Mouse (Mus musculus): ENCODE data around the gene Olfr56. TPM values are rescaled to one million over a fixed set of nuclear protein-coding genes. Genes with fewer than 3 reads are reported as not detected.

Gene Olfr56
- polyA plus RNA-seq, 1 experiment, result 0.08 TPM

DNA sequence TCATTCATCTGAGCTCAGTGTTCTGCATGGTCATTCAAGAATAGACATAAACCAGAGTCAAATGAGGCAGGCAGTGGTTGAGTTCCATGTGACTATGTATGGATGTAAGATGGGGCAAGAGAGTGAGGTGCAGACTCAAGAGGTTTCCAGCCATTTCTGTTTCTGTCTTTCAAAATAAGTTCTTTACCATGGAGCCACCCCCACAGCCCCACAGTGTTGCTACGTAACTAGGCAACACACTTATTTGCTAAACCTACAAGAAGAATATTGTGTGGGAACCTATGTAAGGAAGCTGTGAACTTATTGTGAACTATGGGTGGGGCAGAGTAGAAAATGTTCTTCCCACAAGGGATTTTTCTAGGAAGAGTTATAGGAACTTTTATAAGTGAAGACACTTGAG lies 104.5 kb downstream of the Olfr56 start:
- no peak for DNase-seq

DNA sequence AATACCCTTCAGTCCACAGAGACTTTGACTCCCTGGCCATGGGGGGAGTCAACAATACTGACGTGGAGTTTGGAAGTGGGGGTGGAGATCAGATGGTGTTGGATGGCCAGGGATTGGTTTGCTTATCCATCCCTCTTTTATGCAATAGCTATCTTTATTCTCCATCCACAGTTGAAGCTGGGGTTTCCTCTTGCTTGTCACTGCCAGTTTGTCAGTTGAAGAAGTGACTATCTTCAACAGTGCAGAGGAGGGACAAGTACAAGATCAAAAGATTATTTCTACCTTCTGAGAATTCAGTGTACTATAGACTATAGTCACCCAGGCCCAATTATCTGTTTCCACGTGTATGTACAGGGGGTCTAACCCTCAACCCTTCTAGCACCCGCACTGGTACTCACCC lies 105.1 kb downstream of the Olfr56 start:
- 81% methylated on average over 3 of the region's 3 CpGs for WGBS
- no peak for DNase-seq
- TF ChIP-seq POLR2A (IDR thresholded peaks at IDR 0.05; ENCODE audit: borderline replicate concordance, insufficient read depth, low read length), result no peak
- no peak for TF ChIP-seq CTCF (IDR thresholded peaks at IDR 0.05; ENCODE audit: borderline replicate concordance, insufficient read depth, low read depth, low read length)
- Histone ChIP-seq H3K27ac (ENCODE audit: insufficient read depth, low read length) (no peak overlapping the region), H3K4me1 (ENCODE audit: control insufficient read depth, insufficient read depth, low read length) (no peaks in the 10 kb centered on the region), H3K4me3 (replicated peaks; ENCODE audit: insufficient read depth, low read depth, low read length) (no peak overlapping the region), H3K27me3 (ENCODE audit: control insufficient read depth, insufficient read depth, low read length) (no peaks in the 10 kb centered on the region)

More for the DNA sequence above, 104.5 kb downstream of the Olfr56 start:
- no peak overlapping the region for H3K4me3 ChIP-seq (replicated peaks; ENCODE audit: insufficient read depth, low read depth, low read length)
- no peak overlapping the region for H3K27ac ChIP-seq (ENCODE audit: insufficient read depth, low read length)
- 89% methylated on average over 1 of the region's 1 CpGs for WGBS
- no peak for TF ChIP-seq CTCF (IDR thresholded peaks at IDR 0.05; ENCODE audit: borderline replicate concordance, insufficient read depth, low read depth, low read length)
- no peak for TF ChIP-seq POLR2A (IDR thresholded peaks at IDR 0.05; ENCODE audit: borderline replicate concordance, insufficient read depth, low read length)
- H3K27me3 ChIP-seq (ENCODE audit: control insufficient read depth, insufficient read depth, low read length), result no peaks in the 10 kb centered on the region
- H3K4me1 ChIP-seq (ENCODE audit: control insufficient read depth, insufficient read depth, low read length), result no peaks in the 10 kb centered on the region

DNA sequence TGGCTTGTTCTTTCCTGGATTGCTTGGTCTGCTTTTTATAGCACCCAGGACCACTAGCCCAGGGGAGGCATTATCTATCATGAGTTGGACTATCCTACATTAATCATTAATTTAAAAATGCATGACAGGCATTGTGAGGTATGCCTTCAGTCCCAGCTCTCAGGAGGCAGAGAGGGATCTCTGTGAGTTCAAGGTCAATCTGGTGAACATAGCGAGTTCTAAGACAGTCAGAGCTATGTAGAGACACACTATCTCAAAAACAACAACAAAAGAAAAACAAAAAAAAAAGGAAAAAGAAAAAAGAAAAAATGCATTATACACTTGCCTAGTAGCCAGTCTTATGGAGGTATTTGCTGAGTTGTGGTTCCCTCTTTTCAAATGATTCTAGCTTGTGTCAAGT lies 105.7 kb downstream of the Olfr56 start:
- TF ChIP-seq CTCF (IDR thresholded peaks at IDR 0.05; ENCODE audit: borderline replicate concordance, insufficient read depth, low read depth, low read length), result no peak
- Histone ChIP-seq H3K27me3 (ENCODE audit: control insufficient read depth, insufficient read depth, low read length) (no peaks in the 10 kb centered on the region), H3K4me3 (replicated peaks; ENCODE audit: insufficient read depth, low read depth, low read length) (no peak overlapping the region), H3K4me1 (ENCODE audit: control insufficient read depth, insufficient read depth, low read length) (no peaks in the 10 kb centered on the region), H3K27ac (ENCODE audit: insufficient read depth, low read length) (no peak overlapping the region)
- WGBS, result 94% methylated on average over 1 of the region's 1 CpGs
- DNase-seq, result no peak

DNA sequence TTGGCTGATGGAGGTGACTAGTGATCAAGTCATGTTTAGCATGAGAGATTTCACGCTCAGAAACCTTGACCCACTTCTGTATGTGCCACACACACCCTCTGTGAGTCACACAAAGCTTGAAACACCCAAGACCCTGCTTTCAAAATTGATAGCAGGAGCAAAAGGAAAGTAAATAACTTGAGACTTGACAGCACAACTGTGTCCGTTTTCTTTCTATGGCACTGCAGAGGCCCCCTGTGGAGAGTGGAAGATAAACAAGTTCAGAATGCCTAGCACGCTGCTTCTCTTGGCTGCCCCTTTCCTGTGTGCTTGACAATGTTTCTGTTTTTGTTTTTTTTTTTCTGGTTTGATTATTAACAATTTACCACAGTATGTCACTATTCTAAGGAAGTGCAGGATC lies 106.2 kb downstream of the Olfr56 start:
- Histone ChIP-seq H3K27ac (ENCODE audit: insufficient read depth, low read length) (no peak overlapping the region), H3K4me3 (replicated peaks; ENCODE audit: insufficient read depth, low read depth, low read length) (no peak overlapping the region), H3K27me3 (ENCODE audit: control insufficient read depth, insufficient read depth, low read length) (no peaks in the 10 kb centered on the region), H3K4me1 (ENCODE audit: control insufficient read depth, insufficient read depth, low read length) (no peaks in the 10 kb centered on the region)
- WGBS, result 23% methylated on average over 3 of the region's 3 CpGs
- no peak for DNase-seq
- TF ChIP-seq CTCF (IDR thresholded peaks at IDR 0.05; ENCODE audit: borderline replicate concordance, insufficient read depth, low read depth, low read length) (no peak), POLR2A (IDR thresholded peaks at IDR 0.05; ENCODE audit: borderline replicate concordance, insufficient read depth, low read length) (no peak)

DNA sequence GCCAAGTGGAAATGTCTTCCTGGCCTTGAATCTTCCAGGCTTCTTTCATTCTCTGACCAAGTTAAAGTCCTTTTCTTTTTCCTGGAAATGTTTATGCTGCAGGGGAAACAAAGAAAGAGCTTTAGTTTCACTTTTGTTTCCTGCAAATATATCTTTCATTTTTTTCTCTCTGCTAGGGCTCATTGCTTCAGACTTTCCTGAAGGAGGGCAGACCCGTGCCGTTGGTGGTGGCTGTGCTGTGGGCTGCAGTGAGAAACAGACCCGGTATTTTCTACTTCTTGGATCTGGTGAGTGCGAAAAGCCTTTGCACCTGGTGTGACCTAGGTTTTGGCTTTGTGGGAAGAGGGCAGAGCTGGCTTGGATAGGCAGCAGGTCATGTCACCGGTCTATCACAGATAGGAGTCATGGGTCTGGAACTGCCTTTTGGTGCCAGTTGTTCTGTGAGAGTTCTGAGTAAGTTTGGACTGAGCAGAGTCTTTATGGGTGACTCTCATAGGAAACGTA lies 108.2 kb downstream of the Olfr56 start:
- WGBS, result 78% methylated on average over 6 of the region's 6 CpGs
- no peak for TF ChIP-seq POLR2A (IDR thresholded peaks at IDR 0.05; ENCODE audit: borderline replicate concordance, insufficient read depth, low read length)
- Histone ChIP-seq H3K27ac (ENCODE audit: insufficient read depth, low read length) (no peak overlapping the region), H3K4me1 (ENCODE audit: control insufficient read depth, insufficient read depth, low read length) (no peaks in the 10 kb centered on the region), H3K27me3 (ENCODE audit: control insufficient read depth, insufficient read depth, low read length) (no peaks in the 10 kb centered on the region), H3K4me3 (replicated peaks; ENCODE audit: insufficient read depth, low read depth, low read length) (no peak overlapping the region)
- no peak for DNase-seq

DNA sequence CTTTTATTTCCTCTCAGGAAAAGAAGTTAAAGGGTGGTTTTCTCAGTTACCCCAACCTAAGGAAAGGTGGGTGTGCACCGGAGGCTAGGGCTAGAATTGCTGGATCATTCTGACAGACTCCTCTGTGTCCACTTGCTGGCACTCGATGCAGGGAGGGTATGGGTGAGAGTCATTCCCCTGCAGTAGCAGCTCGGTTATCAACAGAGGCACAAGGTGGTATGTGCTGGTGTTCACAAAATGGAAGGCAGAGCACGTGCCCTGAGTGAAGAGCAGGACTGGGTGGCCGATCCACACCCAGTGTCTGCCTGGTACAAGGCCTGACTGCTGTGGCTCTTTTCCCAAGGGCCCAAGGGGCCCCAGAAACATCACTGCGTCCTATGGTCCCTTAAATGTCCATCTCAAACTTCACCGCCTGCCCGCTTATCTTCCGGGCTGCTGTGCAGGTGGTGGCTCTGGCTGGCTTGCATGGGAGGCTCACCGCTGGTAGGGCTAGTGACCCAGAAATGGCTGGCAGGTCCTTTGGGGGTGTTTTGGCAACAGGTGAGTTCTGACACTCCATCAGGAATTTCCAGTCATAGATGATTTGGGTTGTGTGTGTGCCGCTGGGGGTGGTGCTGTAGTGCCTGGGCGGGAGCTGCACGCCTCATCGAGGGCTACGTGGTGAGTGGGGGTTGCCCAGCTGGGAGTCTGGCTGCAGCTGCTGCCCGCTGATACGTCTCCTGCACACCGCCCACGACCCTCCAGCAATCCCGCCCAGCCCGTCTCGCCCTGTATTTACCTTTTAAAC lies 109.3 kb downstream of the Olfr56 start:
- TF ChIP-seq CTCF (IDR thresholded peaks at IDR 0.05; ENCODE audit: borderline replicate concordance, insufficient read depth, low read depth, low read length) (no peak), POLR2A (IDR thresholded peaks at IDR 0.05; ENCODE audit: borderline replicate concordance, insufficient read depth, low read length) (no peak)
- Histone ChIP-seq H3K4me1 (ENCODE audit: control insufficient read depth, insufficient read depth, low read length) (no peaks in the 10 kb centered on the region), H3K27ac (ENCODE audit: insufficient read depth, low read length) (no peak overlapping the region), H3K27me3 (ENCODE audit: control insufficient read depth, insufficient read depth, low read length) (no peaks in the 10 kb centered on the region), H3K4me3 (replicated peaks; ENCODE audit: insufficient read depth, low read depth, low read length) (no peak overlapping the region)
- WGBS, result 32% methylated on average over 22 of the region's 22 CpGs
- no peak for DNase-seq

DNA sequence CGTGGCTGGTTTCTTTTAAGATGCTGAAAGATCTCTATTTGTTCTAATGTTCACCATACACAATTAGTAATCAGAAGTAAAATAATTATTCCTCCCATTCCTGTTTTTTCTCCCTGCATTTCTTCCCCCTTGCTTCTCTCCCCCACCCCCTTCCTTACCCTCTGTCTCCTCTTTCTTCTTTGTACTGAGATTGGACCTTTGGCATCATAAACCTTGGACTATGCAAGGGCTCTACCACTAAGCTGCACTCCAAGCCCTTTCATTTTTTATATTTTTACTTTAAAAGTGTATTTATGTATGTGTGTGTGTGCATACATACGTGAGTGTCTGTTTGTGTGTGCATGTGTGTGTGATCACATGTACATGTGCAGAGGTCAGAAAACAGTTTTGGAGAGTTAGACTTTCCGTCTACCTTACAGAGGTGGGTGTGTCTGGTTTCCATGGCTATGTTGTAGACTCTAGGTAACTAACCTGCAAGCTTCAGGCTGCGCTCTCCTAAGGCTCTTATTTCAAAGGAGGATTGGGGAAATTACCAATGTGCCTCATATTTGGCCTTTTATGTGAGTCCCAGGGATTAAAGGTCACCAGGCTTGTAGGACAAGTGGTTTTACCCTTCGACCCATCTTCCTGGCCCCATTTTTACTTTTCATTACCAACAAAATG lies 110.4 kb downstream of the Olfr56 start:
- Histone ChIP-seq H3K4me3 (replicated peaks; ENCODE audit: insufficient read depth, low read depth, low read length) (no peak overlapping the region), H3K27ac (ENCODE audit: insufficient read depth, low read length) (no peak overlapping the region), H3K4me1 (ENCODE audit: control insufficient read depth, insufficient read depth, low read length) (no peaks in the 10 kb centered on the region), H3K27me3 (ENCODE audit: control insufficient read depth, insufficient read depth, low read length) (no peaks in the 10 kb centered on the region)
- no peak for DNase-seq
- TF ChIP-seq POLR2A (IDR thresholded peaks at IDR 0.05; ENCODE audit: borderline replicate concordance, insufficient read depth, low read length) (no peak), CTCF (IDR thresholded peaks at IDR 0.05; ENCODE audit: borderline replicate concordance, insufficient read depth, low read depth, low read length) (no peak)
- WGBS, result 96% methylated on average over 5 of the region's 5 CpGs

All from cerebellum, adult 2 months (tissue).